Mouse (Mus musculus) thymus, postnatal 4 days (tissue): ENCODE measurements around the gene Tbx15.

Source experiments
- DNase-seq: peaks from one replicate; pipeline ENCODE4 v3.0.0; 2021

The Tbx15 gene

DNA sequence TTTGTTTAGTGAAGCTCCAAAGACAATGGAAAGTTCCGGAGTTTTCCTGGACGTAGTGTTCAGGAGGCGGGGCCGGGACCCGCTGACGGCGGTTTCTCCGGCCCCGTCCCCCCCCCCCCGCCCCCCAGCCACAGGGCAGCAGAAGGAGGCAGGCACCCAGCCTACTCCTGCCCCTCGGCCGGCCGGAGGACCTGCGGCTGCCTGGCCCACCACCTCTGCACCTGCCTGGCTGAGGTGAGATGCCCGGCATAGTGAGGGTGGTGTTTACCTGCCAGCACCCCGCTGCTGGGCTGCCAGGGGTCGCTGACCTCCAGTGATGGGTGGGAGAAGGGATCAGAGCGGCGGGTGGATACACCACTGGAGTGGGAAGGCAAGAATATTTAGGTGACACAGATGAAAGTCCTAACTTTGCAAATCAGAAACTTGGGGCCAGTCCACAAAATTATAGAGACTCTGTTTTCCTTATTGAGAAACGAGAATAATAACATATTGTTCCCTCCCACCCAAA is at the start of gene Tbx15:
Gene Tbx15, plus strand, starts transcription at position 169 of the 508 bp plus-strand sequence.
- DNase-seq: no peak

DNA sequence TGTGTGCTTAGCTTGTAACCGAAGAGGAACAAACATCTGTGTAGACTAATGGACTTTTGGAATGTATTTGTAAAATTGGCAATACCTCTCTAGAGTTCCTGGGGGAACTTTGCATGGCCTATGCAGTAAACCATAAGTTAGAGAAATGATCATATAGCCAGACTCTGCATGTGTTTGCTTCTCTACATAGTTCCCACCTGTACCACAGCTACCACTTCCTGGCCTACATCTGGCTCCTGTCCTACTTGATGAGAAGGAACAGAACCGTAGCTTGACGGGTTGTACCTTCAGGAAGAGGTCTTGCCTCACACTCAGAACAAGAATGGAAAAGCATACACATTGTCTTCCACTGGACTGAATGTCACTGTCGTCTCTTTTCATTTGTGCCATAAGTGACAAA is 46.6 kb upstream of the Tbx15 start:
- peak; percentile 39 for DNase-seq

DNA sequence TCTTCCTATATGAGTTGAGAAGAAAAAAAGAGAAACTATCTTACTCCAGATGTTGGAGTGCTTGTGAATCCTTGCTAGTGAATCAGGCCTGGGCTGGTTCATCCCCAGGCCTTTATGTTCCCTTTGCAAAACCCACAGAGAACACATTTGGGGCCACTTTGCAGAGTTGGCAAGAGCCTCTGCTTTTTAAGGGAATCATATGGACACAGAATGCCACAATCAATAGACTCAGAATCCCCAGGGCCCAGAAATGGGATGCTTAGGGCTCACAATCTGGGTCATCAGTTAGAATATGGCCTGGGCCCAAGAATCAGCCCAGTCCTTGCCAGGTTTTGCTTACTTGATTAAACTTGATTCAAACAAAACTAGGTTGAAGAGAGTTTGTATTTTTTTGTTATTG is 36.9 kb upstream of the Tbx15 start:
- no peak for DNase-seq

DNA sequence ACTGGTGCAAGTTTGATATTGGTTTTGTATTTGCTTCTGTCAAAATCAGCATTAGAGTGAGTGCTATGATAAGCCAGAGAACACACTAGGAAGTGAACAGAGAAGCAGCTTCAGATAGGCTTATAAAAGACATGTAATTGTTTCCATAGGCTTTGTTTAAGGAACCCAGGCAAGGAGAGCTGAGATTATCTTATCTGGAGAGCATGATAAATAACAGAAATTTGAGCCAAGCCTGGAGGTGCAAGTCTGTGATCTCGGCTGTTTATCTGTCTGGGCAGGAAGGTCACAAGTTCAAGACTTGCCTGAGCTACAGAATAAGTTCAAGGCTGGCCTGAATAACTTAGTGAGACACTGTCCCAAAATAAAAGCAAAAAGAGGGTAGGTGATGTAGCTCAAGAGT is 31.8 kb upstream of the Tbx15 start:
- no peak for DNase-seq

DNA sequence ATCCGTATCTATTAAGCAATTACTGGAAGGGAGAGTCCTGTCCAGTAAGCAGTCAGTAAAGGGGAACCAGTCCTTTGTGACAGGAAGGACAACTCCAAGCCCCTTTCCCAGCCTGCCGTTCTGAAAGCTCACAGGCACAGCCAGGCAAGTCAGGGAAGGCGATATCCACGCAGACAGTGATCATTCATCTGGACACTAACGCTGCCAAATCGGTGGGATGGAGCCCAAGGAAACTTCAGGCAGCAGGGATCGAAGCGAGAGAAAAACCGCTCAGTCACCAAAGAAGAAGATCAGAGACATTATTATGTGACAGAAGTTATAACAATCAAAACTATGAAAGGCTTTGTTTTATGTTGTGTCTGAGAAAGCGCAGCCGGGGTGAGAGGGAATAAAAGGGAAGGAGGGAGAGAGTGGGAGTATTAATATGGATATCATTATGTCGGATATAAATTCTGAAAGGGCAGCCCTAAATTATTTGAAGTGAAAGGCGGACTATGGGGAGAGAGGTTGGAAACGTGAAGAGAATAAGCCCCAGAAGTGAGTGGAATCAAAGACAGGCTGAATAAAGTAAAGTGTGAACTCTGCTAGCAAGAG is 29.0 kb upstream of the Tbx15 start:
- no peak for DNase-seq

DNA sequence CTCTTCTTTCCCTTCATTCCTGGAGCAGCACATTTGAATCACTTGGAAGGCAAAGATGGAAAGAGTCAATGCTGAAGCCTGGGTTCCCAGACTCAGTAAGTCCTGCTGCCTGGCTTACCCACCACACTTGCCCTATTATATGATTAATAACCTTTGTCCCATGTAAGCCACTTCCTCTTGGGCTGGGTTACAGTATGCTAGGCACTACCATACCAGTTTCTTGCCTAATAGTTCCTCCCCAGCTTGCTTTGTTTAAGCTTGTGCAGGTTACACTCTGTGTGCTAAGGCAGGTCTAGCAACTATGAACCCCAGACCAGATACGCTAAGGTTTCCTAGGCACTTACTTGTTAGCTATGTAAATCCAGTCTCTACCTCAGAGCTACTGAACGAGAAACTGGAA is 12.4 kb upstream of the Tbx15 start:
- DNase-seq: no peak

DNA sequence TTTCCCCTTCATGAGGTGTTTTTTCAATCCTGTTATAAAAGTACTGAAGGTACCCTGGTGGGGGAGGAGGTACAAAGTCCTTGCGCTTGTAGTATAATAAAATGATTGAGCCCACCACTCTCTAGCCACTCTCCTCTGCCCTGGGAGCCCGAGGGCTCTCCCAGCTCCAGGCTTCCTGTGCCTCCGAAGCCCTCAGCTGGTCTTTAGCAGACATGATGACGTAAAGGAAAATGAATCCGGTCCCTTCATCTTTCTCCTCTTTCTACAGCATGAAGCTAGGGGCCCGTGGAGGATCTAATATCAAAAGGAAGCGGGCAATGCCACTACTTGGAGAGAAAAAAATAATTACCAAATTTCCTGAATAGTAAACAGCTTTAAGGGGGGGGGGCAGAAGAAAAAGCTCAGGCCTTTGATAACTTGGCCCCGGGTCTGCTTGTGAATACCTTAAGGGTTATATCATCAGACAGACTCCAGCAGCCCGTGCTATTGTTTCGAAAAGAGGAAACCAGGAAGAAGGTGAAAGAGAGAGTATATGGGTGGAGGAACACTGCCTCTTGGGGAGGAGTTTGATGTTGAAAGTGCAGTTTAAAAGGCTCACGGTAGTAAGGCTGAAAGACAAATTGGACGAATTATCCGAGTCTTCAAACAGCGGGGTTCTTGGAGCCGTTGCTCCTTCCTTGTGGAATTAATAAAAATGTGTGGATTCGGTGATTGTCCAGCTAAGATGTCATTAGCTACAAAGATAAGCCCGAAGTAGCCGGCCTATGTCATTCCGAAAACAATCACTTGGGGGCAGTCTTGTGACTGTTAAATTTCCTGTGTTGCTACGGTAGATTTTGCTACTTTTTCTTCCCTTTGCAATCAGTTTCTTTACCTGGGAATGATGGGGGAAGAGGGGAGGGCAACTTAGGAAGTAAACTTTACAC is 6.5 kb upstream of the Tbx15 start:
- DNase-seq: peak; percentile 76

DNA sequence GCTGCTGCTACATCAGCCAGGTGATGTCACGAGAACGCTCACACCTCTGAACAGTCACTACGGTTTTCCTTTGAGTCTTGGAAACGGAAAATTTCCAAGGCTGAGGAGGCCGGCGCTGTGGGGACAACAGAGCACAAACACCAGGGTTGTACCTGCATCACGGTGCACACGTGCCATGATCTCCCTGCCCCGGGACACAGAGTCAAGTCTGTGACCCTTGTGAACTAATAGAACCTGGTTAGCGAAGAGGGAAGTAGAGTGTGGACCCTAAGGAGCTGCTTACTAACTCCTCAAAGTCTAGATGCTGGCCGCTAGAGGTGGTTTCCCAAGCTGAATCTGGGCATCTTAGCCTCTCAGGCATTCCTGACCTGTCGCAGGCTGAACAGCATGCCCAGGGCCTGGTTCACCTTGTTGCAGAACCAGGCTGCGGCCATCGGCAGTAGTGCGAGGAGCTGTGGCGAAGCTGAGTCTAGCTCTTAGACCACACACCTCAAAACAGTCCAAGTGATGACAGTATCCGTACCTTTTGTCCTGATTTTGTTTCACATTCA is 5.8 kb upstream of the Tbx15 start:
- no peak for DNase-seq

DNA sequence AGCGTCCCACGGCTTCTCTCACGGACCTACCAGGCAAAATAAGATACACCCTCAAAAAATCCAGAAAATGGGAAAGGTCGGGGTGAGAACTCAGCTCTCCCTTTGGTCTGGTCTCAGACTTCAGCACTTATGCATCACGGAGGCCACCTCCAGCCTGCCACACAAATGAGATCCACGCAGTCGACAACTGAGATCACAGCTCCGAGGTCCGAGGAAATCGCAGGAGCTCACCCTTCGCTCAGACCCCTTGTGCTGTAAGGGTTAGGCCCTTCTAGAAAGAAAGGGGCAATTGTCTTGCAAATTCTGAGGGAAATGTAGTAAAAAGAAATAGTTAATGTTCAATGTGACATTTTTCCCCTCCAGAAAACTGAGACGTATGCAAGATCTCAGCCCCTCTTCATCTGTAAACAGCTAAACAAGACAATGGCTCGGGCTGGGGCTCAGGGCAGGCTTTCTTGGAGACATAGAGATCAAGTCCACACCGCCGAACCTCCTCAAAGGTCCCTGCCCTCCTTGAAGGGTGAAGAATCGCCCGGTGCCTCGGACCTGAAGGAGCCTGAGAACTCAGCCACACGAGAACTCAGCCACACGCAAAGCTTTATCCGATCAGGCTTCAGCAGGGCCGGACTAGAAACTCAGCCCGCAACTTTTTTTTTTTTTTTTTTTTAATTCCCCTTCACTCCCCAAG is 4.9 kb upstream of the Tbx15 start:
- no peak for DNase-seq

DNA sequence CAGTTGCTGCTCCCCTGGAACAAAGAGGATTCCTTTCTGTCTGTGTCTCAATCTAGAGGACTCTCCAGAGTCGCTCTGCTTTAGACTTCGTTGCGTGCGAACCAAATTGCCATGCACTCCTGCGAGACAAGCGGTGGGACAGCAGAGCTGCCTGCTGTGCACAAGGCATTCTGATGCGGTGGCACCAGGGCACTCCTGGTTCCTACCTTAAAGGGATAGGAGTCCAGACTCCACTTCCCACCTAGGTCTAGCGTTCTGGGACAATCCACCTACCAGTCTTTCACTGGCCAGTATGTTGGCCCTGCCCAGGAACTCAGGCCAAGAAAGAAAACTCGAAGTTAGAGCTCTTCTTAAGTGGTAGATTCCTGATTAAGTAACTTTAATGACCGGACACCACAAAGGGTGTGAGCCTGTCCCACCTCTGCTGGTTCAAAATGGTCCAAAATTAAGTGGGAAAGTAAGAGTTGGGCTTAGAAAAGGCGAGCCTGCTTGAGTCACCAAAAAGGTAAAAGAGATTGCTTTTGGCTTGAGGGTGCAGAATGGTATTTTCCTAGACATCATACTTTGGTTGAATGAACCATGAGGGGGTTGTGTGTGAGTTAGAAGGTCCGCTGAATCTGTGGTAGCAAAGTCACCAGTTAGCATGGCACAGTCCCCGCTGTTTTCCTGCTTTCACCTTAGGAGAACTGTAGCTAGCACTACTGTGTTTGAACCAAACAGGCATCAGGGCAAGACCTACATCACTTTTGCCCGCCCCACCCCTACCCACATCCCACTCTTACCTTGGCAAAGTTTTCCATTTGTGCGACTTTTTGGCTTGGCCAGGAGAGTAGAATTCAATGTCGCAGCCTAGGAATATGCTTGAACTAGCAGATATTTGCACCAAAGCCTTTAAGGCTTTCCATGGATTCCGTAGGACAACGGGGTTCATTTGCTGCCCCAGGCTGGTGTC is 4.1 kb upstream of the Tbx15 start:
- DNase-seq: no peak

DNA sequence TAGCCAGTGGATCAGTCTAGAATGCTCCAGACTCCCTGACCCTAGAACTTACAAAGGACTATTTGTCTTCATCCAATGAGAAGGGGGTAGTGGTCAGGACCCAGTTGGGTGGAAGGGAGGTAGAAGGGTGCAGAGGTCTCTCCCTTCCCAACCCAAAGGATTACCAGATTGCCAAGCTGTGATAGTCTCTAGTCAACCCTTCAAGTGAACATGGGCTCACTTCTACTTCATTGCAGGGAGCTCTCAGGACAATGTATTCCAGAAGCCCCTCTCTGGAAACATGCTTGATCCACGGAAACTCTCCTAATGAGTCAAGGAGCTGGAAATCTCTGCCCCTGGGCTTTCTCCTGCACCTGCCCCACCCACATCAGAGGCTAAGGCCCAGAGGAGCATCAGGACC is 1.5 kb upstream of the Tbx15 start:
- DNase-seq: no peak

DNA sequence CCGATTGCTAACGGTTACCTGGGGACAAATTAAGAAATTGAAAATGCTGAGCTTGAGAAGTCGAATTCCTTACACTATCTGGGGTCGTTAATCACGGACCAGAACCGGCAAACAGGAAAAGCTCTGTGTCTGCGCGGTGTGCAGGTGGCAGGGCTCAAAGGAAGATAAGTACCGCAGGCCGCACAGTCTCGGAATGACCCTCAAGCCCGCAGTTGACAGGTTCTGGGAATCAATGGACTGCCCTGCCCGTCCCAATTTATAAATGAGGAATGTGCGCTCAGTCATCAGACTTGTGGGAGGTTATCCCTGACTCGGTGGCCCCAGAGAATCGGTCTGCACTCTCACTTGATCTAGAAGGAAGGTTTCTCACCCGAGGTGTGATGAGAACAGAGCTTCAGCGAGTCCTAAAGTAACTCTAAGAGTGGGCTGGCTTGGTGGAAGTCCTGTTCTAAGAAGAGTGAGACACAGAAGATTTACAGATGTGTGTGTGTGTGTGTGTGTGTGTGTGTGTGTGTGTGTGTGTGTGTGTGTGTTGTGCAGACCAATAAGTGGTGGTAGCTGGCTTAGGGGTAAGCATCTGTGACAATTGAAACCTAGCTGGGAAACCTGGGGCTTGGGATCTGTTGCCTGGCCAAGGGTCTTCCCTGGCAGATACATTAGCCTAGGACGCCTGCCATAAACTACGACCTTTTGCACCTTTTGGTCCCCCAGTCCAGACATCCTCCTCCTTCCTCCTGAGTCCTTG is 708 bp upstream of the Tbx15 start:
- no peak for DNase-seq

DNA sequence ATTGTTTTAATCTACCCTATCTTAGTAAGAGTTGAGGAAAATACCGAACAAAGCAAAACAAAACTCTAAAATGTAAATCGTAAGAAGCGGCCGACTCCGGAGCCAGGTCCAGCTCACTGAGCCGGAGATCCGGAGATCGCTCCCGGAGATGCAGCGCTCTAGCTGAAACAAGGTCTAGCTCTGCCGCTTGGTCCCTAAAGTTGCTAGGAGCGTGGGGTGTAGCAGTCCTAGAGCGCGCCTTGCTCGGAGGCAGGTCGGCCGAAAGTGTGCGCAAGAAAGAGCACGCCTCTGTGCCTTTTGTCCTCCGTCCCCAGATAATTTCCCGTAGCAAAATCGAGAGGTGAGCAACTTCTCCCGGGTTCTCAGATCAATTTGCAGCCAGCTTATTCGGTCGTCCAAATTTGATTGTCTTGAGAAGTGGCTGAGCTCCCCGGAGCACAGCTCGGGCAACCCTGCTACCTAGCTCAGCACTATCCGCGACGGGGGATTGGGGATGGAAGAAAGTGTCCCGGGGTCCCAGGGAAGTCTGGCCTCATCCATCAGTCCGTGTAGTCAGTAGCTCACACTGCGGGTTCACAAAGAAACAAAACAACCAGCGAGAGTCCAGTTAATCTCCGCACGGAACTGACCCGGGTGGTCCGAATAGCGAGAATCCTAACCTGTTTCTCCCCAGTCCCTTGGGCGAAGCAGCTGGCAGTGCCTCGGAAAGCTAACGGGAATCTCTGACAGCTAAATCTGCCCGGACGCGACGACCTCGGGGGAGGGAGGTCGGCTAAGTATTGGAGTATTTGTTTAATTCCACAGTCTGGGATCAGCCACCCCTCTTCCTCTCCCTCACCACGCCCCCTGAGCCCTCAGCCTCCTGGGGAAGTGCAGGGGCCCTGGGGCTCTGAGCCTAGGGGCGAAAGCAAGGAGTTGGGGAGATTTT is 894 bp downstream of the Tbx15 start:
- no peak for DNase-seq

DNA sequence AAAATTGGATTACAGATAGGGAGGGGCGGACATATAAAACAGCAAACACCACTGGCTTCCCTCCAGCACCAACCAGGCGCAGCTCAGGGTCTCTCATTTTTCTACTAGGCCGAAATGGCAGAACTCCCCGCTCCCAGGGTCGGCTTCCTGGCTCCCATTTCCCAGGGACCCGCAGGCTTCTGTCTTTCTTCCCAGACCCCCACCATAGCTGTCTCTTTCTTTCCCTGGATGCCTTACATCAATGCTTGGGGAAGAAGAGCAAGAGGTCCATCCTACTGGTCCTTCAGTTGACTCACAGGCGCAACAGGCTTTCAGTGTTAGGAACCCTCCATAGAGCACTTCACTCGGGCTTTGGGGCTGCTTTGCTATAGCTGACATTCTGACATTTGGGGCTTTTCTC is 2.3 kb downstream of the Tbx15 start:
- no peak for DNase-seq

DNA sequence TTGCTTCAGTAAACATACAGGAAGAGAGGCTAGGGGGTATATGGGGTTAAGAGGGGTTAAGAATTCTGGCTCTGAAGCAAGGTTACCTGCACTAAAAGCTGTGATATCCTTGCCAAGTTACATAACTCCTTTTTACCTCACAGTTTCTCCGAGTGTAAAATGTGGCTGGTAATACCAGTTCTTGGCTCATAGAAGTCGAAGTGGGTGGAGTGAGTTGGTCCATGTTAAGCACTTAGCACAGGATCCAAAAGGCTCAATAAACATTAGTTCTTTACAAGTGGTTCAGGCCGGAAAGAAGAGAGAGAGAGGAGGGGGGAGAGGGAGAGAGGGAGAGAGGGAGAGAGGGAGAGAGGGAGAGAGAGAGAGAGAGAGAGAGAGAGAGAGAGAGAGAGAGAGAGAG is 5.2 kb downstream of the Tbx15 start:
- no peak for DNase-seq

DNA sequence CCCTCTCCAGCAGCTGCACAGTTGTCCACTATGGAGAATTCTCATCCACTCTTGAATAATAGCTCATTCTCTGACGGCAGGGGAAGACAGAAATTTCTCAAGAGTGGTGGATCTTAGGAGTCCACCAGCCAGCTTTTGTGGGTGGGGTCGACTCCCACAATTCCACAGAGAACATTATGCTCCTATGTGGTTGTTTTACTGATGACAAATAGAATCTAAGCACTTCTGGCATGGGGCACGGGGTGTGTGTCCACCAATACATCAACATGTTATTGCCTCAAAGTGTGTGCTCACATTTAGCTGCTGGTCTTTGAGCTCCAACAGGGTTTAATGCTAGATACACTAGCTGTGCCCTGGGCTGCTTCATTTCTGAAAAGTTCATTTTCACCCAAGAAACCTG is 6.4 kb downstream of the Tbx15 start:
- DNase-seq: no peak

DNA sequence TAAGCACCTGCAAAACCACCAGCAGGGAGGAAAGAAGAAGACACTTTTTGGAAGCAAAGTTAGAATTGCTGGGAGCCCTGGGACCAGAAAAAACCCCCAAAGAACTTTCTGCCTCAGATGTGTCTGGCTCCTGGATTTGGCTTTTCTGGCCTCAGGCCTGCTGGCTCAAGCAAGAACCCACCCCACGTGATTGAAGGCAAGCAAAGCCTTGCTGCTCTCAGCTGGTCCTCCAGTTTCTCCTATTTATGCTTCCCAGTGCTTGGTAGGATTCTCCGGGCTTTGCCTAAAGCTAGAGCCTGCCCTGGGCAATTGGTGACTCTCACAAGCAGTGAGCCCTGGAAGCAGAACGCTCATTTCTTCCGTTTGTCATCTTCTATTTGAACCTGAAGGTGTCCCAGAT is 7.4 kb downstream of the Tbx15 start:
- DNase-seq: no peak

DNA sequence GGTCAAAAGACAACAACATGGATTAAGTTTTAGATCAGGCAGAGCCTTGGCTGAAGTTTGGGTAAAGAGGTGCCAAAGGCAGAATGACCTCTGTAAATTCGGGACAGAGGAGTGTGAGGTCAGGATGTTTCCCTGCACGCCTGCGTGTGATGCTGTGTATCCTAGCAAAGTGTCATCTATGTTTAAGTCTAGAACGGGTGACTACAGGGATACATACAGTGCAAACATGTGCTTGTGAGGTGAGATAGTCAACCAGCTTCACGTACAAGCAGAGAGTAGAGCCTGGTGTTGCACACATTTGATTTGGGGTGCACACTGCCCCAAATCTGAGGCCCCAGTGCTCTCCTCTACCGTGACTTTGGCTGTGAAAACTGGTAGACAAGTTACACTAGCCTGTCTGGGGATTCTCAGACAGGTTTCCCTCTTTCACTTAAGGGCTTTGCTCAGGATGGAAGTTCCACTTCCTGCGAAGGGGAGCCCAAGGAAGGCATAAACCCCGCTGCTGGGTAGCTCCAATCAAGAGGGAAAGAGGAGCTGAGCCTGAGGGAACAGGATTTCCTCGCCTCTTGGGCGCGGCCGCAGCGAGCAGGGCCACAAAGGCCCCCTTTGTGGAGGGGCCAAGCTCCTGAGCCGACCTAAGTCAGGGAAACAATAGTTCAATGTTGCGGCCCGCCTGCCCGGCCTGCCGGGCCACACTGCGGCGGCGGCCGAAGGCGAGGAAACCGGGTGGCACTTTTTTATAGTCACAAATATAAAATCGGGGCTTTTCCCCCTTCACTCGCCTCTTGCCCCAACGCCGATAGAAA is 8.0 kb downstream of the Tbx15 start:
- no peak for DNase-seq

DNA sequence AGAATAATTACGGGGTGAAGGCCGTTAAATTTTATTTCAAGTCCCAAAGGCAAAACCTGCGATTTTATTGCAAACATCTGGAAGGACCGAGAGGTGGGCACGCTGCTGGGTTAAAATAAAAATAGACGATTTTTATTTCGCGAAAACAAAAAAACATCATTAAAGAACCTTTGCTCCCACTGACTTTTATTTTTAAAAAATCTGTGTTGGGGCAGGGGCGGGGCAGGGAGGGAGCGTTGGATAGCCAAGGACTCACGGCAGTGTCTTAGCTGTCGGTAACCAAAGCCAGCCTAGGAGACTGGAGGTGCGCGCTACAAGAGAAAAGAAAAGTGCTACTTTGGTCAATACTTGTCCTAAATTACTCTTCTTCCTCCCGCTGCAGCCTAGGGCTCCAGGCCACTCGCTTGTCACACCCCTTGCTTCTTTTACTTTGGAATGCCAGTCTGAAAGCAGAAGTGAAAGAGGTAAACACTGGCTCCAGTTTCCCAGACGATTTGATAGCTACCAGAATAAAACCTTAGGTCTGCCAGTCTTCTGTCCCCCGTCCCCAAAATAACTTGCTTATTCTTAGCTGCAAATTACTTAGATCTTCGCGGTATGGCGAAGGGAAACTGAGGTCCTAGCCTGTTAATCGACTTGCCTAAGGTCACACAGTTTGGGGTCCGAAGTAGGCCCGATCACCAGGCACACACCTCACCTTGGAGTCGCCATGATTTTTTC is 8.8 kb downstream of the Tbx15 start:
- DNase-seq: no peak
